Mouse (Mus musculus) liver, adult 2 months (tissue): ENCODE results near the gene Mrgprh. TPM values are rescaled to one million over a fixed set of nuclear protein-coding genes. Genes with fewer than 3 reads are reported as not detected.

Experiments used
- DNase-seq: peaks from one replicate; pipeline ENCODE4 v3.0.0-alpha.2; 2011; ENCODE audit warnings: low read depth, low spot score; ENCODE audit errors: extremely low read depth
- H3K27ac ChIP-seq: fragments of 200-500 bp; replicated peaks from 2 replicates; pipeline ENCODE4 v1.5.1; 2012; ENCODE audit warnings: low read depth, mild to moderate bottlenecking, control low read depth, inconsistent platforms, low read length; ENCODE audit not compliant: insufficient read depth
- H3K27me3 ChIP-seq: fragments of 200-500 bp; 2 replicates; pipeline ENCODE4 v1.6.1; 2012; ENCODE audit warnings: mild to moderate bottlenecking, moderate library complexity, low read length, inconsistent platforms; ENCODE audit not compliant: control insufficient read depth, insufficient read depth
- H3K36me3 ChIP-seq: fragments of 200-500 bp; 2 replicates; pipeline ENCODE4 v1.6.1; 2012; ENCODE audit warnings: low read length, inconsistent platforms; ENCODE audit not compliant: control insufficient read depth, insufficient read depth
- H3K4me1 ChIP-seq: fragments of 200-500 bp; 2 replicates; pipeline ENCODE4 v1.6.1; 2011; ENCODE audit warnings: low read length; ENCODE audit not compliant: control insufficient read depth, insufficient read depth
- H3K4me3 ChIP-seq: fragments of 200-500 bp; 2 replicates; pipeline ENCODE4 v1.5.1; 2011; ENCODE audit warnings: low read depth, mild to moderate bottlenecking, control low read depth, low read length, moderate library complexity; ENCODE audit not compliant: insufficient read depth
- H3K79me2 ChIP-seq: fragments of 200-500 bp; 2 replicates; pipeline ENCODE4 v1.6.1; 2012; ENCODE audit warnings: inconsistent platforms, mild to moderate bottlenecking, low read length, moderate library complexity; ENCODE audit not compliant: control insufficient read depth, insufficient read depth
- H3K9ac ChIP-seq: fragments of 200-500 bp; 2 replicates; pipeline ENCODE4 v1.6.1; 2012; ENCODE audit warnings: low read depth, mild to moderate bottlenecking, control low read depth, inconsistent platforms, low read length
- CTCF ChIP-seq: fragments of 200-500 bp; IDR thresholded peaks from 2 replicates; pipeline ENCODE4 v1.5.1; 2011; ENCODE audit warnings: low read depth, low read length, control low read depth
- POLR2A ChIP-seq: fragments of 200-500 bp; IDR thresholded peaks from 2 replicates; pipeline ENCODE4 v1.6.1; 2011; ENCODE audit warnings: low read length, control low read depth; ENCODE audit not compliant: insufficient read depth; ENCODE audit errors: extremely low read depth
- WGBS: fragments of 180-500 bp; shearing (Covaris S2); methylation state at CpG from one replicate; pipeline ENCODE4 v1.1.7; 2018; 5-methylcytosine and 5-hydroxymethylcytosine counted together
- polyA plus RNA-seq: library from polyadenylated mRNA; depleted of rRNA; stranded (reverse); fragments of >200 nt; gene quantifications from 2 replicates; pipeline ENCODE4 v1.2.3, GENCODE M21; 2012; rRNA removed
- total RNA-seq: library from RNA; depleted of rRNA; stranded (reverse); fragments of >200 nt; gene quantifications from 2 replicates; pipeline ENCODE4 v1.2.3, GENCODE M21; 2014; rRNA removed

The Mrgprh gene
- total RNA-seq (0.09 TPM in 1 of 2 replicates, not detected in the other), polyA plus RNA-seq (0.05 TPM in 1 of 2 replicates, not detected in the other)

- WGBS: 71% methylated on average over 5 of the region's 5 CpGs
Measured at GRCm38 (mm10) chr17:12875734-12876133, at the start of gene Mrgprh. Gene Mrgprh (plus strand): TSS chr17:12876034.

GRCm38 (mm10) chr17:12830351-12830750 lies 45.5 kb upstream of the Mrgprh start:
- Histone ChIP-seq H3K36me3 (no peaks in the 10 kb centered on the region), H3K9ac (no peak overlapping the region), H3K4me1 (no peaks in the 10 kb centered on the region), H3K4me3 (no peak overlapping the region), H3K27me3 (no peaks in the 10 kb centered on the region), H3K27ac (no peak overlapping the region), H3K79me2 (no peaks in the 10 kb centered on the region)
- no peak for TF ChIP-seq CTCF
- DNase-seq: no peak
- 78% methylated on average over 5 of the region's 5 CpGs for WGBS

More at GRCm38 (mm10) chr17:12875734-12876133, at the start of gene Mrgprh:
- Histone ChIP-seq H3K4me3 (no peak within 1 kb of the TSS), H3K9ac (no peak within 1 kb of the TSS), H3K27ac (no peak within 1 kb of the TSS), H3K27me3 (0 out of 2 replicates have a peak, but pooled peaks cover 3% of the 10 kb centered on the region), H3K4me1 (no peaks in the 10 kb centered on the region), H3K79me2 (no peaks in the 10 kb centered on the region), H3K36me3 (no peaks in the 10 kb centered on the region)
- TF ChIP-seq POLR2A (no peak), CTCF (no peak)
- DNase-seq: no peak

GRCm38 (mm10) chr17:12832231-12832630 lies 43.6 kb upstream of the Mrgprh start:
- Histone ChIP-seq H3K27ac (no peak overlapping the region), H3K4me1 (no peaks in the 10 kb centered on the region), H3K27me3 (no peaks in the 10 kb centered on the region), H3K36me3 (no peaks in the 10 kb centered on the region), H3K9ac (no peak overlapping the region), H3K79me2 (no peaks in the 10 kb centered on the region), H3K4me3 (no peak overlapping the region)
- no peak for DNase-seq
- TF ChIP-seq CTCF: no peak
- no peak for TF ChIP-seq POLR2A
- 81% methylated on average over 3 of the region's 3 CpGs for WGBS

GRCm38 (mm10) chr17:12832657-12833056 lies 43.2 kb upstream of the Mrgprh start:
- no peak overlapping the region for H3K9ac ChIP-seq
- no peaks in the 10 kb centered on the region for H3K79me2 ChIP-seq
- H3K4me1 ChIP-seq: no peaks in the 10 kb centered on the region
- no peaks in the 10 kb centered on the region for H3K36me3 ChIP-seq
- no peak overlapping the region for H3K27ac ChIP-seq
- H3K4me3 ChIP-seq: no peak overlapping the region
- no peak for DNase-seq
- H3K27me3 ChIP-seq: no peaks in the 10 kb centered on the region
- no peak for TF ChIP-seq POLR2A
- no peak for TF ChIP-seq CTCF
- 87% methylated on average over 4 of the region's 4 CpGs for WGBS

GRCm38 (mm10) chr17:12834317-12834716 lies 41.5 kb upstream of the Mrgprh start:
- WGBS: 80% methylated on average over 3 of the region's 3 CpGs
- no peak overlapping the region for H3K27ac ChIP-seq
- DNase-seq: no peak

GRCm38 (mm10) chr17:12834826-12835225 lies 41.0 kb upstream of the Mrgprh start:
- no peaks in the 10 kb centered on the region for H3K79me2 ChIP-seq
- H3K4me3 ChIP-seq: no peak overlapping the region
- no peak overlapping the region for H3K9ac ChIP-seq
- H3K27ac ChIP-seq: no peak overlapping the region
- no peak for DNase-seq
- H3K4me1 ChIP-seq: no peaks in the 10 kb centered on the region
- no peaks in the 10 kb centered on the region for H3K36me3 ChIP-seq
- no peak for TF ChIP-seq POLR2A
- TF ChIP-seq CTCF: no peak
- no peaks in the 10 kb centered on the region for H3K27me3 ChIP-seq
- 71% methylated on average over 3 of the region's 3 CpGs for WGBS

More at GRCm38 (mm10) chr17:12834317-12834716, 41.5 kb upstream of the Mrgprh start:
- Histone ChIP-seq H3K27me3 (no peaks in the 10 kb centered on the region), H3K36me3 (no peaks in the 10 kb centered on the region), H3K9ac (no peak overlapping the region), H3K79me2 (no peaks in the 10 kb centered on the region), H3K4me1 (no peaks in the 10 kb centered on the region), H3K4me3 (no peak overlapping the region)
- TF ChIP-seq POLR2A: no peak
- TF ChIP-seq CTCF: no peak
